Comparison of ENCODE assay signal across 9 mouse cellular contexts in the genomic region with DNA sequence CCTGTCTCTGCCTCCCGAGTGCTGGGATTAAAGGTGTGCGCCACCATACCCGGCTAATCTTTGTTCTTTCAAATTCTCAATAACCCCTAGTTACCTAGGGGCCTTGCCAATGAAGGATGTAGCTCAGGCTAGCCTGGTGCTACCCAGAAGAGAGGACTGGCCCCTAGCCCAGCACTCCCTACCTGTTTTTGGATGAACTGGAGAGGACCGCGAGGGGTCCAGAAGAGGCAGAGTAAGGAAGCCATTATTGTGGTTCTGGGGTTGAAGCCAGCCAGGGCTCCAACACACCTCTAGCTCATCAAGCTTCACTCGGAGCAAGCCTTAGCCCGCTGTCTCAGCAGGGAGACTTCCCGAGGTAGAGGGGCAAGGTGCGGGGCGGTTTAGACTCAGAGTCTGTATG. TPM values are rescaled to one million over a fixed set of nuclear protein-coding genes. Genes with fewer than 3 reads are reported as not detected.
DNase-seq lines count a peak whose midpoint lies in the region; ATAC-seq lines count a peak whose summit lies in the region.
"Had no signal": no experiment of that assay in that cellular context is flagged by ENCODE, and none has a peak within 500 bp of the region (broad histone marks: within the 10 kb centered on the region; RNA-seq: fewer than 3 reads in every experiment).

A gene (plus strand): TSS at position 301 of the 400 bp plus-strand sequence.

- H3K4me3 ChIP-seq in heart, embryonic 15.5 days: peak within 1 kb of the TSS; percentile 50
- peak within 1 kb of the TSS; percentile 58 for H3K4me3 ChIP-seq in brown adipose tissue, adult 24 weeks (ENCODE audit: insufficient read depth, low read depth, low read length)
- peak within 1 kb of the TSS; percentile 42 for H3K4me3 ChIP-seq in hindbrain, embryonic 12.5 days
- H3K4me3 ChIP-seq in midbrain, embryonic 11.5 days (ENCODE audit: low read depth, low read length): peak within 1 kb of the TSS; percentile 41

- H3K9ac ChIP-seq in heart, embryonic 15.5 days: peak within 1 kb of the TSS; percentile 22; the same call in 1 of the 2 replicates
- H3K9ac ChIP-seq in hindbrain, embryonic 12.5 days: peak within 1 kb of the TSS; percentile 46; the same call in 1 of the 2 replicates
- H3K9ac ChIP-seq in midbrain, embryonic 11.5 days (ENCODE audit: low read length): peak within 1 kb of the TSS; percentile 44

- peaks cover 22% of the 10 kb centered on the region for H3K4me1 ChIP-seq in heart, embryonic 15.5 days (replicated peaks)
- H3K4me1 ChIP-seq in brown adipose tissue, adult 24 weeks (ENCODE audit: control insufficient read depth, insufficient read depth, insufficient read length, low read length): peaks cover 17% of the 10 kb centered on the region
- peaks cover 7% of the 10 kb centered on the region for H3K4me1 ChIP-seq in hindbrain, embryonic 12.5 days
- H3K4me1 ChIP-seq in midbrain, embryonic 11.5 days (ENCODE audit: control insufficient read depth, insufficient read depth, low read length): peaks cover 9% of the 10 kb centered on the region; the same call in 1 of the 2 replicates

- H3K27me3 ChIP-seq in heart, embryonic 15.5 days: peaks cover 55% of the 10 kb centered on the region
- H3K27me3 ChIP-seq in hindbrain, embryonic 12.5 days: peaks cover 60% of the 10 kb centered on the region
- H3K27me3 ChIP-seq in midbrain, embryonic 11.5 days (ENCODE audit: control insufficient read depth, insufficient read depth, low read length): peaks cover 30% of the 10 kb centered on the region

- no peak within 1 kb of the TSS for H3K27ac ChIP-seq in heart, embryonic 15.5 days
- no peak within 1 kb of the TSS; the same call in 1 of the 2 replicates for H3K27ac ChIP-seq in brown adipose tissue, adult 24 weeks (replicated peaks; ENCODE audit: low read depth, low read length)
- H3K27ac ChIP-seq in hindbrain, embryonic 12.5 days: no peak within 1 kb of the TSS
- H3K27ac ChIP-seq in midbrain, embryonic 11.5 days (ENCODE audit: low read depth, low read length): no peak within 1 kb of the TSS

- no peak for ATAC-seq in heart, embryonic 15.5 days (replicated peaks; ENCODE audit: insufficient number of reproducible peaks, insufficient read depth, low FRiP score, low read depth)
- ATAC-seq in hindbrain, embryonic 12.5 days (ENCODE audit: low FRiP score): 0 out of 2 replicates have a peak, but pooled peaks have one; percentile 2
- ATAC-seq in midbrain, embryonic 11.5 days (ENCODE audit: low FRiP score): peak; percentile 9; the same call in 1 of the 2 replicates
- ATAC-seq: inflammation-experienced regulatory T-cells, adult 6 months had no signal

- no peaks in the 10 kb centered on the region for H3K36me3 ChIP-seq in heart, embryonic 15.5 days
- no peaks in the 10 kb centered on the region for H3K36me3 ChIP-seq in hindbrain, embryonic 12.5 days
- H3K36me3 ChIP-seq in midbrain, embryonic 11.5 days (ENCODE audit: control insufficient read depth, insufficient read depth, low read length): no peaks in the 10 kb centered on the region

- 29% methylated on average over 10 of the region's 10 CpGs for WGBS in heart, embryonic 15.5 days
- WGBS in hindbrain, embryonic 12.5 days: 24% methylated on average over 7 of the region's 10 CpGs
- 24% methylated on average over 10 of the region's 10 CpGs for WGBS in midbrain, embryonic 11.5 days

- no peak for DNase-seq in heart, postnatal 25 days (ENCODE audit: low spot score)
- no peak for DNase-seq in midbrain, embryonic 11.5 days (ENCODE audit: low spot score, missing footprints)
- no peak for DNase-seq in thymus, adult 18-20 months
- DNase-seq in cerebellum, adult 9-11 months: no peak
- no peak for DNase-seq in MN1 (ENCODE audit: low spot score)

- H3K9me3 ChIP-seq in heart, embryonic 15.5 days (replicated peaks): no peaks in the 10 kb centered on the region
- H3K9me3 ChIP-seq in hindbrain, embryonic 12.5 days (replicated peaks): no peaks in the 10 kb centered on the region
- no peaks in the 10 kb centered on the region for H3K9me3 ChIP-seq in midbrain, embryonic 11.5 days (ENCODE audit: control insufficient read depth, low read length)

- H3K4me2 ChIP-seq in heart, embryonic 15.5 days: peak within 1 kb of the TSS; percentile 81
- H3K4me2 ChIP-seq in hindbrain, embryonic 12.5 days (replicated peaks): peak within 1 kb of the TSS; percentile 80
- peak within 1 kb of the TSS; percentile 69 for H3K4me2 ChIP-seq in midbrain, embryonic 11.5 days

- intact Hi-C loops in heart, postnatal 25 days (cut with DNase I): loop anchor here (5.0 kb wide), 1 partner anchor 35 kb away; a partner anchor contains a TSS

RNA-seq across cellular contexts. Expression of the gene that starts here (rescaled TPM):
- 0.09 TPM in 2 replicates for polyA plus RNA-seq in heart, embryonic 15.5 days (2015; fragmentation: Nextera tagmentation; extraction: Ambion mirVana)
- under 1 TPM in 1 of 2 experiments, not detected in 1; 0.10 TPM for total RNA-seq in heart, postnatal 25 days (2021)
- not detected in 2 replicates for polyA plus RNA-seq in brown adipose tissue, adult 24 weeks (2012; ENCODE audit: insufficient read depth, insufficient read length, missing spikeins)
- polyA plus RNA-seq in hindbrain, embryonic 12.5 days (2016; fragmentation: Nextera tagmentation; extraction: Ambion mirVana): 0.10 TPM in 1 of 2 replicates, not detected in the other
- 0.10 TPM in 1 of 2 replicates, not detected in the other for polyA plus RNA-seq in midbrain, embryonic 11.5 days (2014; fragmentation: Nextera tagmentation; extraction: Ambion mirVana)

Comparison
In these comparisons a context has a peak if more than half of its experiments do, and no peak if none do; other contexts are left out.
1. Peak in ATAC-seq, H3K4me3 ChIP-seq, H3K9ac ChIP-seq and H3K4me2 ChIP-seq in hindbrain, embryonic 12.5 days; RNA of the gene not detected or under 1 TPM.
2. Peak in ATAC-seq, H3K4me3 ChIP-seq, H3K9ac ChIP-seq and H3K4me2 ChIP-seq in midbrain, embryonic 11.5 days; RNA of the gene not detected or under 1 TPM.